Mouse (Mus musculus) CH12.LX (cell line): ENCODE data around the gene Btbd9. TPM values are rescaled to one million over a fixed set of nuclear protein-coding genes. Genes with fewer than 3 reads are reported as not detected.

ENCODE experiments used
- DNase-seq: peaks from one replicate; pipeline ENCODE4 v3.0.0-alpha.2; 2013; ENCODE audit errors: extremely low read depth
- H3K27ac ChIP-seq: 2 replicates; pipeline ENCODE4 v1.5.1; 2012; ENCODE audit warnings: low read depth, mild to moderate bottlenecking, control low read depth, moderate library complexity; ENCODE audit not compliant: insufficient read depth
- H3K27me3 ChIP-seq: replicated peaks from 2 replicates; pipeline ENCODE3; 2012; ENCODE audit warnings: inconsistent platforms
- H3K36me3 ChIP-seq, 2 experiments: replicated peaks in 1 of 2; 2 replicates each; pipeline versions ENCODE3 to v1.6.1; 2012; ENCODE audit warnings: inconsistent platforms in 1 of 2, low read length in 1 of 2, mild to moderate bottlenecking in 1 of 2, mixed read lengths in 1 of 2, moderate library complexity in 1 of 2; ENCODE audit not compliant: control insufficient read depth in 1 of 2, insufficient read depth in 1 of 2
- H3K4me1 ChIP-seq, 2 experiments: 2 replicates each; pipeline ENCODE4 v1.6.1; 2012; ENCODE audit warnings: inconsistent platforms in 1 of 2, moderate library complexity in 1 of 2; ENCODE audit not compliant: insufficient read depth in 2 of 2, control insufficient read depth in 1 of 2
- H3K4me2 ChIP-seq: 2 replicates; pipeline ENCODE4 v1.6.1; 2012; ENCODE audit warnings: low read depth, mild to moderate bottlenecking, control low read depth; ENCODE audit not compliant: poor library complexity, insufficient read depth, severe bottlenecking
- H3K4me3 ChIP-seq, 3 experiments: fragments of 150-350 bp in 1 of 3; sonication (generic) in 1 of 3; replicated peaks in 1 of 3; 2 replicates each; pipeline versions ENCODE3 to v1.5.1; 2011 to 2012; ENCODE audit warnings: low read depth in 2 of 3, low read length in 2 of 3, mild to moderate bottlenecking in 2 of 3, moderate library complexity in 2 of 3, control low read depth in 1 of 3, improper control_type of control experiment in 1 of 3, inconsistent platforms in 1 of 3, mixed read lengths in 1 of 3; ENCODE audit not compliant: poor library complexity in 1 of 3
- H3K79me2 ChIP-seq: replicated peaks from 2 replicates; pipeline ENCODE4 v1.6.1; 2012; ENCODE audit warnings: mild to moderate bottlenecking, moderate library complexity; ENCODE audit not compliant: control insufficient read depth, poor library complexity, insufficient read depth, severe bottlenecking; ENCODE audit errors: extremely low read depth
- H3K9ac ChIP-seq: 2 replicates; pipeline ENCODE4 v1.6.1; 2012; ENCODE audit warnings: low read depth, mild to moderate bottlenecking, control low read depth, moderate library complexity; ENCODE audit not compliant: insufficient read depth
- H3K9me3 ChIP-seq: replicated peaks from 2 replicates; pipeline ENCODE3; 2012; ENCODE audit warnings: low read length, inconsistent platforms, mixed read lengths
- CTCF ChIP-seq, 2 experiments: IDR thresholded peaks in 1 of 2; conservative IDR thresholded peaks in 1 of 2; 2 replicates each; pipeline ENCODE4 v1.5.1; 2011 to 2012; ENCODE audit warnings: low read depth in 2 of 2, low read length in 2 of 2, improper control_type of control experiment in 1 of 2, inconsistent platforms in 1 of 2, mild to moderate bottlenecking in 1 of 2, moderate library complexity in 1 of 2
- ELF1 ChIP-seq: IDR thresholded peaks from 2 replicates; pipeline ENCODE4 v1.6.1; 2014; ENCODE audit warnings: low read depth, mild to moderate bottlenecking, inconsistent platforms, low read length, improper control_type of control experiment
- GABPA ChIP-seq: IDR thresholded peaks from 2 replicates; pipeline ENCODE4 v1.6.1; 2012; ENCODE audit warnings: low read depth, low read length, improper control_type of control experiment, inconsistent platforms; ENCODE audit not compliant: insufficient replicate concordance
- JUN ChIP-seq: IDR thresholded peaks from 2 replicates; pipeline ENCODE4 v1.6.1; 2011; ENCODE audit warnings: low read depth, mild to moderate bottlenecking, low read length, improper control_type of control experiment, moderate library complexity; ENCODE audit not compliant: insufficient read depth
- KAT2A ChIP-seq: IDR thresholded peaks from 2 replicates; pipeline ENCODE4 v1.6.1; 2012; ENCODE audit warnings: low read length, improper control_type of control experiment, inconsistent platforms; ENCODE audit not compliant: insufficient replicate concordance
- MAX ChIP-seq: IDR thresholded peaks from 2 replicates; pipeline ENCODE4 v1.6.1; 2011; ENCODE audit warnings: low read length, improper control_type of control experiment
- MYC ChIP-seq: IDR thresholded peaks from 2 replicates; pipeline ENCODE4 v1.6.1; 2011; ENCODE audit warnings: low read depth, mild to moderate bottlenecking, improper control_type of control experiment, low read length
- NELFE ChIP-seq: IDR thresholded peaks from 2 replicates; pipeline ENCODE4 v1.6.1; 2011; ENCODE audit warnings: low read depth, low read length, improper control_type of control experiment
- POLR2AphosphoS2 ChIP-seq: IDR thresholded peaks from 2 replicates; pipeline ENCODE4 v1.6.1; 2011; ENCODE audit warnings: low read depth, low read length, improper control_type of control experiment
- RCOR1 ChIP-seq: conservative IDR thresholded peaks from 2 replicates; pipeline ENCODE4 v1.6.1; 2012; ENCODE audit warnings: low read depth, mild to moderate bottlenecking, inconsistent platforms, low read length, improper control_type of control experiment
- SMC3 ChIP-seq: IDR thresholded peaks from 2 replicates; pipeline ENCODE4 v1.6.1; 2011; ENCODE audit warnings: low read depth, low read length, improper control_type of control experiment
- TCF12 ChIP-seq: IDR thresholded peaks from 2 replicates; pipeline ENCODE4 v1.6.1; 2014; ENCODE audit warnings: low read depth, mild to moderate bottlenecking, inconsistent platforms, low read length, improper control_type of control experiment
- USF2 ChIP-seq: conservative IDR thresholded peaks from 2 replicates; pipeline ENCODE4 v1.6.1; 2011; ENCODE audit warnings: low read depth, low read length, improper control_type of control experiment
- ZMIZ1 ChIP-seq: IDR thresholded peaks from 2 replicates; pipeline ENCODE4 v1.6.1; 2012; ENCODE audit warnings: low read depth, mild to moderate bottlenecking, inconsistent platforms, low read length, improper control_type of control experiment
- dilution Hi-C: fragments of 300-500 bp; cut with MboI; formaldehyde crosslinking; loops from 2 replicates; pipeline ENCODE4 v1.14.3; 2020; ENCODE audit warnings: low sequenced_read_pairs; ENCODE audit not compliant: extremely low pct_unique_long_range_greater_than_20kb, extremely low pct_ligation_motif_present
- in situ Hi-C: fragments of 300-500 bp; cut with MboI; formaldehyde crosslinking; loops from 3 replicates; pipeline ENCODE4 v1.14.3; 2019; ENCODE audit warnings: low sequenced_read_pairs, low pct_ligation_motif_present, low pct_unique_long_range_greater_than_20kb, mixed read lengths
- polyA plus RNA-seq: library from polyadenylated mRNA; unstranded; fragments of >175 nt; gene quantifications from 2 replicates; pipeline ENCODE4 v1.2.1, GENCODE M21; 2012; ENCODE audit warnings: low read depth; ENCODE audit not compliant: insufficient read length
- total RNA-seq, 2 experiments: library from RNA; depleted of rRNA; stranded (reverse); fragments of 300-350 nt in 1 of 2; fragments of >200 nt in 1 of 2; gene quantifications; 2 replicates each; pipeline ENCODE4 v1.2.3; 2012 to 2014

The Btbd9 gene
- total and polyA plus RNA-seq, 3 experiments, result 19.3 to 25.4 (median 20.0) TPM

DNA sequence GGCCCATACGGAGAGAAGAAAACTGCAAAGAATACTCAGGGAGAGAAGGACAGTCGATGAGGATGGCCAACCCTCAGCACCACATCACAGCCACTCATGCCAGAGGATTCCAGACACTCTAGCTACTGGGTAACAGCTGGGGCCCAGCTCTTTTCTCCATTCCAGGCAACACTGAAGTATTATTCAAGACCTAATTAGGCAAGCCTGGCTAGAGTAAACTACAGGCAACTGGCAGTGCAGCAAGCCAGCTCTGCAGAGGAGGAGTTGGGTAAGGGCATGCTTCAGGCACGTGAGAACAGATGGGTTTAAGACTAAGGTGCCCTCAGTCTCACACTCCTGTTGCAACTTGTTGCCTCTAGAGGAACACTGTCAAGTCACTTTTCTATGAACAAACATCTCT is 118.0 kb downstream of the Btbd9 start:
- in situ Hi-C loops, result loop anchor here (10.0 kb wide), 2 partner anchors 356 to 386 kb away; no protein-coding TSS in a partner anchor
- Histone ChIP-seq H3K27ac (no peak overlapping the region), H3K79me2 (no peaks in the 10 kb centered on the region), H3K36me3 (peaks cover 0 to 24% of the 10 kb centered on the region in 2 experiments)
- TF ChIP-seq RCOR1 (no peak), TCF12 (no peak), USF2 (no peak), SMC3 (no peak), ELF1 (no peak), ZMIZ1 (no peak), JUN (no peak)
- TF ChIP-seq, all 38 proteins: peak for 0
- no peaks in the 10 kb centered on the region for H3K9me3 ChIP-seq
- dilution Hi-C loops, result loop anchor here (25.0 kb wide), 1 partner anchor 454 kb away; the partner anchor contains the start of gene Glp1r
- H3K27me3 ChIP-seq, result no peaks in the 10 kb centered on the region
- H3K4me3 ChIP-seq, result no peak overlapping the region
- H3K4me1 ChIP-seq, result no peaks in the 10 kb centered on the region
- DNase-seq, result no peak
- H3K9ac ChIP-seq, result no peak overlapping the region
- H3K4me2 ChIP-seq, result no peak overlapping the region

DNA sequence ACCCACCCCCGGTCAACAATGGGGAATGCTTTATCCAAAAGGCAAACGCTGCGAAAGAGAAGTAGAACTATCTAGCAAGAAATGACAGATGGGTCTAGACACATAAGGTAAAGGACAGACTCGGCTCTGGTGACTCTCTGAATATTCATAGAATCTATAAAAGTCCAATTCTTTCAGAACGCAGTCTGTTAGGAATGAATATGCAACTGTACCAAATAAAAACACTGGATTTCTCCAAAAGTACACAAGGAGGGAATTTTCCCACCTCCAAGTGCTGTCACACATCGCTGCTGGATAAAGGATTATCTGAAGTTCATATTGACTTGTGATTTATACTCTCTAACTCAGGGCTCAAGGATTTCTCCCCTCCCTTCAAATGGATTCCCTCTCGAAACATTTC is 118.8 kb downstream of the Btbd9 start:
- no peak for TF ChIP-seq NELFE
- no peak for TF ChIP-seq CTCF (conservative IDR thresholded peaks at IDR 0.05 in 1 of 2, IDR thresholded peaks at IDR 0.05 in 1 of 2; ENCODE audit: low read depth in 2 of 2, low read length in 2 of 2)
- no peak for TF ChIP-seq MAX
- no peak for TF ChIP-seq MYC
- no peak for TF ChIP-seq POLR2AphosphoS2
- no peak for TF ChIP-seq ZMIZ1
- no peak for TF ChIP-seq GABPA
- no peak for TF ChIP-seq KAT2A
- Histone ChIP-seq H3K9ac (no peak overlapping the region), H3K9me3 (no peaks in the 10 kb centered on the region), H3K36me3 (peaks cover 0 to 17% of the 10 kb centered on the region in 2 experiments), H3K4me1 (no peaks in the 10 kb centered on the region), H3K79me2 (no peaks in the 10 kb centered on the region), H3K27ac (no peak overlapping the region), H3K4me2 (no peak overlapping the region), H3K27me3 (no peaks in the 10 kb centered on the region), H3K4me3 (no peak overlapping the region)
- no peak for DNase-seq
- in situ Hi-C loops (loop anchor here (10.0 kb wide), 2 partner anchors 357 to 387 kb away; no protein-coding TSS in a partner anchor), dilution Hi-C loops (loop anchor here (25.0 kb wide), 1 partner anchor 455 kb away; the partner anchor contains the start of gene Glp1r)
